Mouse (Mus musculus) embryonic facial prominence, embryonic 14.5 days (tissue): ENCODE results near the gene Abl1. TPM values are rescaled to one million over a fixed set of nuclear protein-coding genes. Genes with fewer than 3 reads are reported as not detected.
A peak's percentile ranks its signal among the peaks of the same experiment; 100 is the strongest.

Experiments used
- ATAC-seq: fragments of 200-750 bp; cut with Nextera tagmentation; 2 replicates; pipeline ENCODE4 v1.8.0; 2017; ENCODE audit warnings: low read depth, moderate number of reproducible peaks, moderate TSS enrichment
- DNase-seq: peaks from one replicate; pipeline ENCODE4 v3.0.0-alpha.2; 2015; ENCODE audit warnings: low spot score
- H3K27ac ChIP-seq: fragments of 300-500 bp; sonication (generic); replicated peaks from 2 replicates; pipeline ENCODE4 v1.5.1; 2014; ENCODE audit warnings: low read depth, mild to moderate bottlenecking, low read length, moderate library complexity
- H3K27me3 ChIP-seq: fragments of 300-500 bp; sonication (generic); replicated peaks from 2 replicates; pipeline ENCODE4 v1.6.1; 2014; ENCODE audit warnings: low read length; ENCODE audit not compliant: control insufficient read depth, insufficient read depth
- H3K36me3 ChIP-seq: fragments of 300-500 bp; sonication (generic); 2 replicates; pipeline ENCODE4 v1.6.1; 2014; ENCODE audit warnings: low read length, mixed read lengths; ENCODE audit not compliant: control insufficient read depth, insufficient read depth
- H3K4me1 ChIP-seq: fragments of 300-500 bp; sonication (generic); 2 replicates; pipeline ENCODE4 v1.6.1; 2014; ENCODE audit warnings: antibody characterized with exemption, low read length; ENCODE audit not compliant: control insufficient read depth, insufficient read depth
- H3K4me2 ChIP-seq: fragments of 300-500 bp; sonication (generic); 2 replicates; pipeline ENCODE4 v1.6.1; 2014; ENCODE audit warnings: low read depth, mild to moderate bottlenecking, low read length, moderate library complexity, mixed read lengths
- H3K4me3 ChIP-seq: fragments of 300-500 bp; sonication (generic); 2 replicates; pipeline ENCODE4 v1.5.1; 2014; ENCODE audit warnings: low read depth, mild to moderate bottlenecking, low read length
- H3K9ac ChIP-seq: fragments of 300-500 bp; sonication (generic); 2 replicates; pipeline ENCODE4 v1.6.1; 2014; ENCODE audit warnings: low read depth, mild to moderate bottlenecking, low read length, moderate library complexity, mixed read lengths
- H3K9me3 ChIP-seq: fragments of 300-500 bp; sonication (generic); 2 replicates; pipeline ENCODE4 v1.6.1; 2016; ENCODE audit warnings: low read length; ENCODE audit not compliant: control insufficient read depth
- WGBS: fragments of 180-500 bp; shearing (Covaris S2); extraction: QIAGEN DNeasy Blood & Tissue Kit; methylation state at CpG from one replicate; pipeline ENCODE4 v1.1.7; 2014; 5-methylcytosine and 5-hydroxymethylcytosine counted together
- polyA plus RNA-seq: library from polyadenylated mRNA; unstranded; fragments of >200 nt; fragmentation: Nextera tagmentation; extraction: Ambion mirVana; gene quantifications from 2 replicates; pipeline ENCODE4 v1.2.1, GENCODE M21; 2014

Abl1 gene
- polyA plus RNA-seq, 1 experiment from 2014 or later: 48.9 TPM

DNA sequence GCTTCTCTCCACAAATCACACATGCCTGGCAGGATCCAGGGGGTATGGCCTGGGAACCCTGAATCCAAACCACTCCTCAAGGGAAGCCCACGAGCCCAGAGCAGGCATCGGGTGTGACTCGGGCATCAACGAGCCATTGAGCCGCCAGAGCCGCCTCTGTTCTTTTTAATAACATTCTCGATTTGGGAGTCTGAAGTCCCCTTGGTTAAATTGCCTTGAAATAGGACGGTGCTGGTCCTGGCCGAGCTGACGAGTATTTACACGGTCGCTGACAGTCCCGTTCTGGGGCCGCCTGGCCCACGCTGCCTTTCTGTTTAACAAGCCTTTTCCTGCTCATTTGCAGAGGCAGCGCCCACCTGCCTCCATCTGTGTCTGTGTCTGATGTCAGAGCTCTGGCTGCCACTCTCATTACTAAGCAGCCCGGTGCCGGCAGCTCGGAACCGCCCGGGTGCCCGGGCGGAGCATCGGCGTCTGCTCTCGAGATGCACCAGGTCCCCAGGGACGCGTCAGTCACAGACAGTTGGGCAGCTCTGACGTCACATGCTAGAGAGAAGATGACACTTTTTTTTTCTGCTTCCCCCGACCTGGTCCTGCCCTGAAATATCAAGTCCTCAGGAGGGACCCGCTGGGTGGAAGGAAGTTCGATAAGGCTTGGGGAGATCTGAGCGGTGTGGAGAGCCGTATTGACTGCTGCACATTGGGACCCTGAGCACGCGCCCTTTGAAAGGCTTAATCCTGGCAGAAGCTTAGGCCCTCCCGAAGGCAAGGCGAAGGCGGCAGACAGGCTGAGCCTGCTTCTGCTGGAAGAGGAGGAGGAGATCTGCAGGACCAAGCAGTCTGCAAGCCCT lies 134.6 kb downstream of the Abl1 start:
- ATAC-seq (peak; percentile 42; the same call in 1 of the 2 replicates), DNase-seq (peak; percentile 51)
- Histone ChIP-seq H3K36me3 (no peaks in the 10 kb centered on the region), H3K9ac (peak overlapping the region; percentile 19; the same call in 1 of the 2 replicates), H3K4me3 (peak overlapping the region; percentile 18), H3K27ac (no peak overlapping the region), H3K4me1 (peaks cover 15% of the 10 kb centered on the region), H3K9me3 (no peaks in the 10 kb centered on the region), H3K4me2 (peak overlapping the region; percentile 49), H3K27me3 (peaks cover 6% of the 10 kb centered on the region; the same call in 1 of the 2 replicates)
- 19% methylated on average over 39 of the region's 39 CpGs for WGBS

DNA sequence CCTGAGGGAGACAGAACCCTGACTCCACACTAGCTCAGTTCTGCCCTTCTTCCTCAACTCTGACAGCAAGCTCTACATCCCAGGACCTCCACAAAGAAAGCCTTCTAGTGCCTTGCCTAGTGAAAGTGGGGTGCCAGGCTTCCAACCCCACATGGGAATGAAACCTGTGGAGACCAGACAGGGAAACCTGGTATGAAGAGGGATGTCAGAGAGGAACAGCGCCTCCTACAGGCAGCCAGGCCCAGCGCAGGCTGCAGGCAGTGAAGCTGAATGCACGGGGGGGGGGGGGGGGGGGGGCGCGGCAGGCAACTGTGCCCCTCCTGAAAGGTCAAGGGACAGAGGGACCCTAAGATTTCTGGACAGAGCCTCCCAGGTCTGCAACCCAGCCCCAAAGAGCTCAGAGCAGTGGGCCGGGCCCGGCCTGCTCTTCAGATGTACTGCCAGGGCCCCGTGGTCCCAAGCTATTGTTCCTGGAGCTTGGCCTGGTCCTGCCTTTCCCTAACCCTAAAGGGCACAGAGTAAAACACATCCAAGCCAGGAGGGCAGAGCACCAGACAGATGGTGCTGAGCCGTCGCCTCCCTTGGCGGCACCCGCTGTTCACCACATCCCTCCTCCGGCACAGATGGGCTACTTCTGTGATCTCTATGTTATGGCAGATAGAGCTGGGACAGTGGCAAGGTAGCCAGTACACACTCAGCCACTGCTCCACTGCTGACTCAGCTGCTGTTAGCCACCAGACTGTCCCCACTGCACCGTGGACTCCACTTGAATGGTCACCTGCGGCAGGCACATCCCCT lies 136.0 kb downstream of the Abl1 start:
- WGBS: 79% methylated on average over 11 of the region's 15 CpGs
- H3K4me3 ChIP-seq: no peak overlapping the region
- no peak overlapping the region for H3K9ac ChIP-seq
- no peak overlapping the region for H3K4me2 ChIP-seq
- H3K27ac ChIP-seq: no peak overlapping the region
- H3K4me1 ChIP-seq: peaks cover 22% of the 10 kb centered on the region
- DNase-seq (no peak), ATAC-seq (no peak)
- H3K36me3 ChIP-seq: no peaks in the 10 kb centered on the region
- H3K27me3 ChIP-seq: peaks cover 6% of the 10 kb centered on the region; the same call in 1 of the 2 replicates
- H3K9me3 ChIP-seq: no peaks in the 10 kb centered on the region

DNA sequence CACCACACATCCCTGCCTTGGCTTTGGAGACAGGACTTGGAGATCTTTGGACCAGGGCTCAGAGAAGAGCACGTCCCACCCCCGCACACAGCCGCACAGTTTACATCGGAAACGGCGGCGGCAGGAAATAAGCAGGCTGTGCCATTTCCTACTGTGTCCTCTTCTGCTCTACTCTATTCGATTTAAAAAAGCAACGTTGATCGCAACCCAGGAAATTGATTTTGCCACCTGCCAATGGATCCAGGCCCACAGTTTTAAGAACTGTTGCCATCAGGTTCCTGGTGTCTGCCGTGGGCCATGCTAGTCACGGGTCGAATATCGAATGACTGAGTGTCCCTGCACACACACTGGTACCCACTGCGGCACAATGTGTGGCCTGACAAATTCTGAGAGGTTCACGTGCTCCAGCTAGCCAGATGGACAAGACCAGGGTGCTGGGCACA lies 137.3 kb downstream of the Abl1 start:
- H3K36me3 ChIP-seq: no peaks in the 10 kb centered on the region
- H3K9ac ChIP-seq: no peak overlapping the region
- peaks cover 22% of the 10 kb centered on the region for H3K4me1 ChIP-seq
- no peak for ATAC-seq
- no peak overlapping the region for H3K4me3 ChIP-seq
- H3K27me3 ChIP-seq: peaks cover 6% of the 10 kb centered on the region; the same call in 1 of the 2 replicates
- no peaks in the 10 kb centered on the region for H3K9me3 ChIP-seq
- WGBS: 76% methylated on average over 16 of the region's 16 CpGs
- H3K4me2 ChIP-seq: no peak overlapping the region
- H3K27ac ChIP-seq: no peak overlapping the region
- DNase-seq: no peak

DNA sequence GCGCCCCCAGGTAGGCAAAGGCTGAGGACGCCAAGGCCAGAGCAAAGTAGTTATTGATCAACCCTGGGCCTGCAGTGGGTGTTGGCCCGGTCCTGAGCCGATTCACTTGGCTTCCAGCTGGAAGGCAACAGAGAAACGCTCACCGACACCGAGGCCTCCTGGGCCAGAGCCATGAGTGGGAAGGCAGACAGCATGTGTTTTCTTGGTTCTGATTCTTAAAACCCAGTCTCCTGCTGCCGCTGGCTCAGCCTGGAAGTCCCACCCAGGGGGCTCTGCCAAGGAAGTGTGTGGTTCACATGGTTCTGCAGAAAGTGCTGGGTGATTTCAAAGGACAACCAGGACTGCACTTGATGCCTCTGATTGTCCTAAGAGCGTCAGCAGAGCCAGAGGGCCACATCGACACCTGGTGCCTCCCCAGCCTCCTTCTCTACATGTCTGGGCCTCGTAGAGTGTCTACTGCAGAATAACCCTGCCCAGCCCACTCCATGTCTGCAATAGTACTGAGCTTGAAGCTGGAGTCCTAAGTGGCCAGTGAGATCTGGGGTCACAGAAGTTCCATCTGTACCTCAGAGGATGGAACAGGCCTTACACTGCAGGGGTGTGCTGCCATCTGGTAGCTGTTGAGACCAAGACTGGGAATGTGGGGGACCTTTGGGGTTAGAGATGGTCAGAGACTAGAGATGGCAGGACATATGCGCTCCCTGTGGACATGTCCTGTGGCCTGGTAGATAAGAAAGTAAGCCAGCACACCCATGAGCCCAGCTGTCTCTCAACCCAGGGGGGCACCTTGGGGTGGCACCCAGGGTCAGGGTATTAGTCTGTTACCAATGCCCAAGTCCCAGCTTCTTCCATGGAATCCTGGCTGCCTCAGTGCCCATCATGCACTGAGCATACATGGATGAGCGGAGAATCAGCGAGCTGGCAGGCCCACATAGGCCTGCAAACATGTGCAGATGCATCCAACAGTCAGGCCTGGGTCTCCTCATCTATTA lies 138.2 kb downstream of the Abl1 start:
- H3K9ac ChIP-seq: no peak overlapping the region

DNA sequence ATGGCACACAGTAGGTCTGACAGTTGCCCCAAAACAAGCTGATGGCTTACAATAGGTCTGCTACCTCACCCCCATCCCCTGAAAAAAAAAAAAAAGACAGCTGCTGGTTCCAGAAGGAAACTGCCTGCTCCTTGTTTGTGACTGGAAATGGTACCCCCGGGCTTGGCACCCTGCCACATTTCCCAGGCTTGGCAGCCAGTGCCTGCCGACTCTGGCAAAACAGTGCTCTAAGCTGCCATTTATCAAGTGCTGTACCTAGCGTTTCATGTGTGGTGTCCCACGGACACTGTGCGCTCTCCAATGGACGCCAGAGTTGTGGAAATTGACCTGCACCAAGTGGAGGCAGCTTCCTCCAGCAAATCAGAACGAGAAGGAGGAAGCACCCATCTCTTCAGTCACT lies 139.7 kb downstream of the Abl1 start:
- ATAC-seq (peak; percentile 68; the same call in 1 of the 2 replicates), DNase-seq (peak; percentile 80)
- peaks cover 16% of the 10 kb centered on the region for H3K4me1 ChIP-seq
- WGBS: 38% methylated on average over 7 of the region's 7 CpGs
- H3K9ac ChIP-seq: no peak overlapping the region
- H3K27me3 ChIP-seq: peaks cover 1% of the 10 kb centered on the region; the same call in 1 of the 2 replicates
- no peak overlapping the region for H3K27ac ChIP-seq
- no peak overlapping the region for H3K4me3 ChIP-seq
- H3K4me2 ChIP-seq: peak overlapping the region; percentile 8; the same call in 1 of the 2 replicates
- no peaks in the 10 kb centered on the region for H3K36me3 ChIP-seq
- no peaks in the 10 kb centered on the region for H3K9me3 ChIP-seq

More for the DNA sequence above, 138.2 kb downstream of the Abl1 start:
- Histone ChIP-seq H3K4me3 (no peak overlapping the region), H3K9me3 (no peaks in the 10 kb centered on the region), H3K27me3 (peaks cover 6% of the 10 kb centered on the region; the same call in 1 of the 2 replicates), H3K4me1 (peaks cover 22% of the 10 kb centered on the region), H3K36me3 (no peaks in the 10 kb centered on the region), H3K4me2 (no peak overlapping the region), H3K27ac (no peak overlapping the region)
- DNase-seq (no peak), ATAC-seq (no peak)
- 83% methylated on average over 14 of the region's 14 CpGs for WGBS

DNA sequence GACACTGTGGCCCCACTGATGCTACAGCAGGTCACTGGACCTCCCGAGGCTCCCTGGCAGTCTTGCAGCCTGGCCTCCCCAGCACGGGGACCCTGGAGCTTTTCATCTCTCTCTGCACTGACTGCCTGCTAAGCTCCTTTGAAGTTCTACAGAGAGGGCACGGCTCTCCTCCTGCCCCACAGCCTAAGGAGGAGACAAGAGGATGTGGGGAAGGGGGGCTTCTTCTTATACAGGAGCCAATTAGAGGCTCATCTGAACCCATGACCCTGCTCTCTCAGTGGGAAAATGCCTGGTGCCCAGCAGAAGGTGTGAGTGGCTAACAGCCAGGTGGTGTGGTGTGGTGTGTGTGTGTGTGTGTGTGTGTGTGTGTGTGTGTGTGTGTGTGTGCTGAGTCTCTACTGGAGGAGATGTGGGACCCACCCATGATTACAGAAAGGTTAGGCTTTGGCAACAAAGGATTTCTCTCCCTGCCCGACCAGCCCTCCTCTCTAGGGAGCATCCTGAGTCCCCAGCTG lies 140.2 kb downstream of the Abl1 start:
- H3K36me3 ChIP-seq: no peaks in the 10 kb centered on the region
- DNase-seq: no peak
- H3K4me3 ChIP-seq: no peak overlapping the region
- H3K27ac ChIP-seq: no peak overlapping the region
- no peak for ATAC-seq
- WGBS: 14% methylated on average over 3 of the region's 4 CpGs
- peaks cover 12% of the 10 kb centered on the region for H3K4me1 ChIP-seq
- H3K27me3 ChIP-seq: no peaks in the 10 kb centered on the region; the same call in 1 of the 2 replicates
- H3K4me2 ChIP-seq: no peak overlapping the region
- H3K9ac ChIP-seq: no peak overlapping the region
- no peaks in the 10 kb centered on the region for H3K9me3 ChIP-seq

DNA sequence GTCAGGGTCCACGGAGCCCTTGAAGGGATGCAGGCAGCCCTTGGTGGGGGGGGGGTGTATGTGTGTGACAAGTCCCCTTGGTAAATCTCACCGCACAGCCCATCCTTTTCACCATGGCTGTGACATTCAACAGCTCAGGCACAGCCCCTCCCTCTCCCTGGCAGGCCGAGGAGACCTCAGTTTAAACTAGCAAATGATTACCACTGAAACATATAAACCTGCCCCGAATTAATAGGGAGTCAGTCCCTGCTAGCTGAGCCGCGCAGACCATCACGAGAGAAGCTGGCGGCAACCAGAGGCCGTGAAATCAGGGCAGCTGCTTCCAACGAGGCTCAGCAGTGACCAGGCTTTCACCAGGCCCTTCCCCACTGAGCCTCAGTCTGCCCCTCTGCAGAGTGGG lies 147.9 kb downstream of the Abl1 start:
- no peak overlapping the region for H3K9ac ChIP-seq
- no peaks in the 10 kb centered on the region for H3K9me3 ChIP-seq
- H3K27ac ChIP-seq: no peak overlapping the region
- DNase-seq (no peak), ATAC-seq (no peak)
- H3K4me1 ChIP-seq: no peaks in the 10 kb centered on the region
- H3K4me3 ChIP-seq: no peak overlapping the region
- H3K4me2 ChIP-seq: no peak overlapping the region
- H3K27me3 ChIP-seq: no peaks in the 10 kb centered on the region
- no peaks in the 10 kb centered on the region for H3K36me3 ChIP-seq
- 48% methylated on average over 10 of the region's 10 CpGs for WGBS
